Mouse (Mus musculus): ENCODE measurements around the gene Lix1.

The Lix1 gene

DNA sequence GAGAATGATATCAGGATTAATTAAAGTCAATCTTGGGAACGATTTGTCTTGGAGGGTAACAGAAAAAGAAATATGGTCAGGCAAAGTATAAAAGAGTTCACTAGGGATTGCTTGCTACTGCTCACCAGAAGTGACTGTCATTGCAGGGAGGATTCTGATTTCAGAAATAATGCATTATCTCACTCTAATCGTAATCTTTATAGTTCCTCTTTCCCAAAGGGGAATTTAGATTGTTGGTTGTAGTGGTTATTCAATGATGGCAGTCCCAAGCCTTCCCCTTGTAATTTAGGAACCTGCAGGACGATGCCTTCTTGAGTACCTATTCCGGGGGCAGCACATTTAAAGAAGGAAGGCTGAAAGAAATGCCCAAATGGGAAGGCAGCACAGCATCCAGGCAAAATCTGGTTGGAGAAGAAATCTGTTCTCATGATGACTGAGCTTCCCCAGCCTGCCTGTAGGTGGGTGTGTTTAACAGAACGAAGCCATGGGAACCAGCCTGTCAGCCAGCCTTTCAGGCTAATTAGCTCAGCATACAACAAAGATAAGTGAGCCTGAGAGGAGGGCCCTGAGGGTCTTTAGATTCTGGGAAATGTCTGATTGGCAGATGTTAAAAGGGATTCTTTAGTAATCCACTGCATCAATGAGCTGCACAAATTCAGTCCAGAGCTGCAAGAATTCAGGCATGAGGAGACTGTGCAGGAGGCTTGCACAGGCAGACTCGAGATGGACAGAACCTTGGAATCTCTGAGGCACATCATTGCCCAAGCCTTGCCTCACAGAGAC, at the start of gene Lix1:
TSS of gene Lix1 (plus strand) at position 451 of the 783 bp plus-strand sequence.
- DNase-seq (ENCODE audit: low read depth, low spot score): peak; percentile 85

DNA sequence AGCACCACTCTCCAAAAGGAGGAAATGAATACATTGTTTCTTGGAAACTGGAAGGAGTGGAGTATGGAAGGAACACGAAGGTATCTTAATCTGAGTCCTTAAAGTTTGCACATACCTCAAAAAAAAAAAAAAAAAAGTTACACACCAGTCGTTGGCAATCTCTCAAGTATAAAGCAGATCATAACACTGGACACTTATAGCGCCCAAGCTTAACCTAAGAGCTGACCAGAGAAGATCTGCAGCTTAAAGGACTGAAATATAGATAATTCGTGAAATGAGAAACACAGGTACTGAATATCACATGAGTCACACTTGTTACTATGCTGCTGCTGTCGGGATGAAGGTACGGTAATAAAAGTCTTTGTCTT, 28.9 kb upstream of the Lix1 start:
- DNase-seq (ENCODE audit: low read depth, low spot score): no peak

DNA sequence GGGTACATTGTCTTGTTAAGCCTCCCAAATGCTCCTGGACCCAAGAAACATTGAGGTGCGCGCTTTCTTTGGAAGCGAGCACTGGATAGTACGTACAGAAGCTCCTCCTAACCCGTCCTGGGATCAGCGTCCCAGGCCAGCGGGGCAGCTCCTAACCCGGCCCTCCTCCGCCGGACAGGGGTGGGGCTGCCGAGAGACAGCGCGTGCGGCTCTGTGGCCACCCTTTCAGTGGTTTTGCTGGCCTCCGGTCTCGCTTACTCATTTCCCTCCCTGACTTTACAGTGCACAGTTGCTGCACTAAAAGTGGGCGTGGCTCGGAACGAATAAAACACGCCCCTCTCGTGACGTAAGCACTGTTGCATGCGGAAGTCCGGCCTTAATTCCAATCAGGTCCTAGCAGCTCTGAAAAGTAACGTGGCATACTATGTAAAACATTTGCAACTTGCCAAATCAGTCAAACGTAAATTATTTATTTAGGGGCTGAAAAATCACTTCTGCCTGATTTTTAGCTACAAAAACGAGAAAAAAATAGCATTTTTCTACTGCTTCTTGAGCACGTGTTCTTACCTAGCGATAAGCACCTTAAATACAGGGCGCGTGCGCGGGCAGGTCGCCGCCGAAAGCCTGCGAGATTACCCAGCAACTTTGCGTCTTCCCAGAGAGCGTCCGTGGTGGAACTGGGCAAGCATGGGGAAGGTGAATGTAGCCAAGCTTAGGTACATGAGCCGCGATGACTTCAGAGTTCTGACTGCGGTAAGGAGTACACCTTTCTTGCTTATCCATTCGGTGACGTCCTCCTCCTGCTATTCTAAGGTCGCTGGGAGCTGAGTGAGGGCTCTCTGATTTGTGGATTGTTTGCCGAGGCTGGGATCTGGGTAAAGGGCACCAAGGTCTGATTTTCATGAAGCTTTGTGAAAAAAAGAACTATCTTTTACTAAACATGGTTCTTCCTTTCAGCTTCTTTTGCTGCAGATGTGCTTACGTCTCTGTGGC, 28.3 kb upstream of the Lix1 start, which contains the start of gene Riok2:
TSS of gene Riok2 (plus strand) at position 392 of the 993 bp plus-strand sequence.
- DNase-seq (ENCODE audit: low read depth, low spot score): peak; percentile 96

DNA sequence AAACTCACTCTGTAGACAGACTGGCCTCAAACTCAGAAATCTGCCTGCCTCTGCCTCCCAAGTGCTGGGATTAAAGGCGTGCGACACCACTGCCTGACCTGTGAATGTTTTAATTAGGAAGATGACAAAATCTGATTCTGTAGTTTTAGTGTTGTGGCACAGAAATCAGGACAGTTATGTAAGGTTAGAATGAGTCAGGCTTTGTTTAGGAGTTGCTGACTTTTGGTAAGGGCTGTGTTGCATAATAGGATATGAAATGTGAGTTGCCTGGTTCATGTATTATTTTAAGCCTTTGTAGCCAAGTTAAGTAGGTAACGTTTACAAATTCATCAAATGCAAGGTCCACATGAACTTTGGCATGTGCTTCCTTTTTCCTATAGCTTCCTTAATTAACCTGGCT, 26.9 kb upstream of the Lix1 start:
- no peak for DNase-seq (ENCODE audit: low read depth, low spot score)

DNA sequence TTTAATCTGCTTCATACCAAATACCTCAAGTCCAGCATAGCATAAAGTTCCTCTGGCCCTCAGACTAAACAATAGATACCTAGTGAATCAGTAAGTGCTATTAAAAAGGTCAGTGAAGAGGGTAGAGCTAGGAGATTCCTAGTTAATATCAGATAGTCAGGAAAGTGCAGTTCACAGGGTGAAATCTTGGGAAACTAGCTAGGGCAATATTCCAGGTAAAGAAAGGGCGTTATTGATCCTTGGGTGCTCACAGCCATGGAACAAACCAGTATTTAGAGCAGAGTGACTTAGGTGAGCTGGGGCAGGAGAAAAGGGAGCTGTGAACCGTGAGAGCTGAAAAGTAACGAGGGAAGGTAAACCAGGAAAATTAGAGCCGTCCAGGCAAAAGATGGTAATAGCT, 18.8 kb upstream of the Lix1 start:
- no peak for DNase-seq (ENCODE audit: low read depth, low spot score)

DNA sequence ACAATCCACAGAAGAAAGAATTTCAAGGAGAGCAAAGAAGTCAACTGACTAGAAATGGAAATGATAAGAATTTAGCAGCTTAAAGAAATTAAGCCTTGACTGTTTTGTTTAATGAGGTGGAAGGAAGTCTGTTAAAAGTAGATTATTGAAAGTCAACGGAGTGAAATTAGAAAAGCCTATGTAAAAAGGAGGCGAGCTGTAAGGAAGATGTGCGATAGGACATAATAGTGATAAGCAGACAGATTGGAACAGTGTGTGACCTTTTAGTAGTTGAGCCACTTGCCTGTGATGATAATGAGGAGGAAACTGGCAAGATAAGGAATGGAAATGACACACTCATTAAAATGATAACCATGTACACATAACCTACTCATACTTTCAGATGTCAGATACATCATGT, 18.0 kb upstream of the Lix1 start:
- no peak for DNase-seq (ENCODE audit: low read depth, low spot score)

DNA sequence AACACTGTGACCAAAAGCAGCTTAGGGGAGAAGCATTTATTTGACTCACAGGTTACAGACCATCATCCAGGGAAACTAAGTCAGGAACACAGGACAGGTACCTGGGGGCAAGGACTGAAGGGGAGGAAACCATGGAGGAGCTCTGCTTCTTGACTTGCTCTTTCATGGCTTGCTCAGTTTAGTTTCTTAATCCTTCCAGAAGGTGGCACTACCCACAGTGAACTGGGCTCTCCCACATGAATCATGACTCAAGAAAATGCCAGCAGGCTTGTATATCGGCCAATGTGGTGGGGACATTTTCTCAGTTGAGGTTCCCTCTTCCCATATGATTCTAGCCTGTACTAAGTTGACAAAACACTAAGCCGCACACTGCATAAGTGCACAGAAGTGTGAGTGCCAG, 16.4 kb upstream of the Lix1 start:
- no peak for DNase-seq (ENCODE audit: low read depth, low spot score)

DNA sequence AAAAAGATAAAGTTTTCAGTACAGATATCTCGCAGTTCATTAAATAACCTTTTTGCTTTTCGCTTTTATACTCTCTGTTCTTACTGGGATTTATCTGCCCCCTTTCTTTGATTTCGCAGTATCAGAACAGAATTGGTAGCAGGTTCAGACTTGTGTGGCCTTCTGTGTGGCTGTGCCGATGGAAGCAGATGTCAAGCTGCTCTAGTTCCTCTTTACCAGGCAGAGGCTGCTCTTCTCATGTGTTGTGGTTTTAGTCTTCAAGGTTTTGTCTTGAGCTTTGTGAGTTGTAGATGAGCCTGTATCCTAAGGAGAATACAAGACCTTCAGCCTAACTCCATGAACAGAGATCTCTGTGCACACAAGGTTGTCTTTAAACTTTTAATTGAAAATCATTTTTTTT, 10.6 kb upstream of the Lix1 start:
- no peak for DNase-seq (ENCODE audit: low read depth, low spot score)

DNA sequence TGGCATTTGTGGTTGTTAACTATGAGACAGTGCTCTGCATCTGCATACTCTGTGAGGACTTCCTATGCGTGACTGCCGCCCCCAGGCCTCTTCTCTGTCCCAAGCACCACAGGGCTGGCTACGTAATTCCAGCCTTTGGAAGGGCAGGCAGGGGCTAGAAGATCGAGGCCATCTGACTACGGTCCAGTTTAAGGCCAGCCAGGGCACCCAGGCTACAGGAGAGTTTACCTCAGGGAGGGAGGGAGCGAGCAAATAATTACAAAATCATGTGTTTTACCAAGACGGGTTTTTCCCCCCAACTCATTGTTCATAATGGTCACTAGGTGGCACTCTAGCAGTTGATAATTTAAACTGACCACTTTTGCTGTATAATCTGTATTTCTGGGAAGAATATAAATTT, 9.6 kb upstream of the Lix1 start:
- DNase-seq (ENCODE audit: low read depth, low spot score): no peak

DNA sequence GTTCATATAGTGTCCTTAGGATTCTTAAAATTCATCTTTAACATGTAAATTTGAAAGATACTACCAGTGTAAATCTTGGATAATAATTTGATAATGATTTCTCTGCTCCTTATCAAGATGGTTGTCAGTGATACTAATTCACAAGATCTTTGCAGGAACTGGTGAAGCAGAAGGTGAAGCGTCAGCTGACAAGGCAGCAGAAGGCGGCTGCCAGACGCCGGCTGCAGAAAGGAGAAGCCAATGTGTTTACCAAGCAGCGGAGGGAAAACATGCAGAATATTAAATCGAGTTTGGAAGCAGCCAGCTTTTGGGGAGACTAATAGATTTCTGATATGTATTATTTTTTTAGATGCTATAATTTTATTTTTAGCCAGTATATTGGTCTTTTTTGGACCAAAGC, 9.2 kb upstream of the Lix1 start:
- no peak for DNase-seq (ENCODE audit: low read depth, low spot score)

DNA sequence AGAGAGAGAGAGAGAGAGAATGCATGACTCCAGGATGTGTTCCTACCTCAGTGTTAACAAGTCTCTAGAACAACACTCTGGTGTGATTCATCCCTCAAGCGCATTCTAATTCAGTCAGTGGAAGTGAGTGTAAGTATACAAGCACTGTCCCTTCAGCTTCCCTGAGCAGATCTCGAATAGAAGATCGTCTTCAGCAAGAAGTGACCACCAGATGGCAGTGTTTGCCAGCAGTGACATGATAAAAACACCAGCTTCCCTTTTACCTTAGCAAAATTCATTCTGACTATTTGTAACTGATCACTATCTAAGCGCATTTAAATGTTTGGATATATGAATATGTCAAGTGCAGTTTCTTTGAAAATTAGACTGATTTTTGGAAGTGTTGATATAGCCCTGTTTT, 8.1 kb upstream of the Lix1 start:
- DNase-seq (ENCODE audit: low read depth, low spot score): peak; percentile 77

DNA sequence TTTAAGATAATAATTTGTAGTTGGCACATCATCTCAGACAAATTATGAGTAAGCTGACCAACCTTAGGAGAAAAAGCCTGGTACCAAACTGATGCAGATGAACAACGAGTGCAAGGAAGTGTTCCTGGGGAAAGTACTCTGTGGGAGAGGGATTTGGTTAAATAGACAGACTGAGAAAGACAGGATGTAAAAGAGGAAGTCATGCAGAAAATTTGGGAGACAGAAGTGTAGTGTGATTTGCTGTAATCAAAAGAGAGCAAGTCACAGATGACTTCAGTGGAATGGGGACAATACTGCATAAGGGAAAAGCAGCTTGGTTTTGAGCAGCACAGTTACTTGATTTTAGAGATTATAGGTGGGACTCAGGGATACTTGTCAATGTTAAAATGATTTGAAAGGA, 5.6 kb upstream of the Lix1 start:
- no peak for DNase-seq (ENCODE audit: low read depth, low spot score)

DNA sequence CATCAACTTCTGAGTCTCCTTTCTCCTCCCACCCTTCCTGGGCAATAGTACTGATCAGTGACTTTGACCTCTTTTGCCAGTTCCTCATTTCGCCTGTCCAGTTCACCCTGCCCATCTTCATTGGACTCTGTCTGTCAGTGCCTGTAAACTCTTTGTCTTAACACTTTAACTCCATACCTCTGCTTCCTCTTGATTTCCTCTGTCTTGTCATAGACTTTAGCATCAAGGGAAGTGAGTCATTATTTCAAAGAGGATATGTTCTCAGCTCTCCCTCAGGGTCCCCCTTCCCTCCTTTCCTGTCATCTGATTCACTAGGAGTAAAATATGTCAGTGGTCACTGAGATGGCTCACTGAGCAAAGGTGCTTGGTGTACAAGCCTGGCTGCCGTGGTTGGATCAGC, 3.8 kb upstream of the Lix1 start:
- no peak for DNase-seq (ENCODE audit: low read depth, low spot score)

DNA sequence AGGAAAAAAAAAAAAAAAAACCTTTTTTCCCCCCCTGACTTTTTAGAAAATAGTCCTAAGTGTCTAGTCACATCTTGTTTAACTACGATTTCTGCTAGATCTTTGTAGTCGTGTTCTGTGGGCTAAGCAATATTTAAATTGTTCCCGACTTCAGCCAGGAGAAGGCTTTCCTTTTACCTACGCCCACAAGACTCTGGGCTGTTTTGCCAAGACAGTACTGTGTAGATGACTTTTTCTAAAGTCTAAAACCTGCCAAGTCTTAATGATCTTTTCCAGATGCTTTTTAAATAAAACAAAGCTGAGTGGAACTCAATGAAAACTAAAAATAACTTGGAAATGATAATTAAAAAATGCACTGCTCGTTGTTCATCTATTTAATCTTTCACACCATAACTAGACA, 566 bp downstream of the Lix1 start:
- DNase-seq (ENCODE audit: low read depth, low spot score): no peak

DNA sequence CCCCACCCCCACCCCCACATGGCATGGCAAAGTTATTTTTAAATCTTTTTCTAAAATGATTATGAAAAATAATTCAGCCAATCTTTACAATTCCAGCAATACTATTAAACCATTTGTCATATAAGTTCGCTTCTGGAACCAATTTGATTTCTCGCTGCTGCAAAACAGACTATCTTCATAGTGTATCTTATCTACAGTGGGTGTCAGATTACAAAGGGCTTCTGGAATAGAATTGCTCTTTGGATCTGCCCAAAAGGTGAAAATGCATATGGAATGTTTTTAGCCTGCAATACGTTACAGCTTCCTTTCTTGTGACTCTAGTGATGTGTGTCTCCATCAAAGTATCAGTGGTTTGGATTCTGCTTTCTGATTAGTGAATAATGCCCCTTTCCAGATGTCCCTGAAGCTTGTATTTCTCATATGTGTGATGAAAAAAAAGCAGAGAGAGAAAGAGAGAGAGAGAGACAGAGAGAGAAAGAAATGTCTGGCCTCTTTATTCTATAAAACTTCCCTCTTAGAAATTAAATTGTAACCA, 1.2 kb downstream of the Lix1 start:
- no peak for DNase-seq (ENCODE audit: low read depth, low spot score)

DNA sequence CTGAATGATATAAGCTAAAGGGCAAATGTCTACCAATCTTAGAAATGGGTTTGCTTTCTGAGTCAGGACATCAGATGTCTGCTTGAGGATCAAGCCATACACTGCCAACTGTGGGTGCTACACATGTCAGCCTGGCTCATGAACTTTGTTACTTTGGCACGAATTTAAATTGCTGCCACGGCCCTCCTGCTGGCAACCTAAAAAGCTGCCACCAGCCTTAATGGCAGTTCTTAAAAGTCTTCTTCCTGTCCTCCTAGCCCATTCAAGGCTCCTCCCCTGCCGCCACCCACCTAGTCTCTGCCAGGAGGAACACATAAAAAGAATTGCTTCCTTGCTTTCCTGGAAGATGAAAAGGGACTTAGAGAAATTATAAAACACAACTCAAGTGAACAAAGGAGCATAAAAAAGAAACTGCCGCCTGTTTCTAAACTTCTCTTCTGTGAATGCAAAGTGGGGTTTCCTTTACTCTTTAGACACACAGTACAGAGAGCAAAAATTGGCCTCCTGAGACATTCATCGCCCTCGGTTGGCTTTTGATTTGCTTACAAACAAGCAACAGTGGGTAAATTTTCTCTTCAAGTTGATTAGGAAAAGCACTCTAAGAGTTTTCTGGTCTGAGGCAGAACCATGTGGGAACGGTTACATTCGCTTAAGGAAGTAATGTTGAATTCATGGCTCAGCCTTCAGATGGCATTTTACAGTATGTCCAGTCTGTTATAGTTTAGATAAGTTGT, 2.5 kb downstream of the Lix1 start:
- DNase-seq (ENCODE audit: low read depth, low spot score): no peak

DNA sequence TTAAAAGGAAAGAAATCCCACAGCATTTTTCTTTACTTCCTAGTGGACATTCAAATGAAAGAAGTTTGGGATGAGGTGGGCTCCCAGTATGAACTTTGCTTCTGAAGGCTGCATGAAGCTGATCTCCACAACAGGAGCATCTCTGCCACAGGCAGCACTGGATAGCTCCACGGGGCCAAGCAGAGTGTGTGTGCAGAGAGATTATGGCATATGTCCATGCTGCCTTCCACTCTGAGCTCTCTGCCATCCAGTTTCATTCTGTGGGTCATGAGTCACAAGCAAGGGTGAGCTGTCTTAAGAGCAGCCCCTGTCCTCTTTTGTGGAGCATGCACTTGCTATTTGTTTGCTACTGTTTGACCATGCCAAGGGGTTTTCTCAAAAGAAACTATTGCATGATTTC, 3.1 kb downstream of the Lix1 start:
- no peak for DNase-seq (ENCODE audit: low read depth, low spot score)

DNA sequence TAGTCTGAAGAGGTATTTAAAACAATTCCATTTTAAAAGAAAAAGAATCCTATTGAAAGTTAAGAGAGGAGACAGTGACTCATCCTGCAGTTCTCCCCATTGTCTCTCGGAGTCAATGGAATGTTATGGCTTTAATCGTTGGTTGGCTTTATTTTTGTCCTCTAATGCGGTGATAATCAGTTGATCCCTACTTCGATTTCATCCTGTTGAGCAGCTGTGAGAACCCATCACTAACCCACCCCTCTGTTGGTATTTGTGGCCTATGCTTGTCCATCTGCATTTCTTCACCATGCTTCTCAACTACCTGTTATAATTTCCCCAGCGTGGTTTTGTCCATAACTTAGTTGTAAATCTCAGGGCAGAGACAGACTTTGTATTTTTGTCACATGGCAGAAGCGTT, 5.7 kb downstream of the Lix1 start:
- DNase-seq (ENCODE audit: low read depth, low spot score): no peak

DNA sequence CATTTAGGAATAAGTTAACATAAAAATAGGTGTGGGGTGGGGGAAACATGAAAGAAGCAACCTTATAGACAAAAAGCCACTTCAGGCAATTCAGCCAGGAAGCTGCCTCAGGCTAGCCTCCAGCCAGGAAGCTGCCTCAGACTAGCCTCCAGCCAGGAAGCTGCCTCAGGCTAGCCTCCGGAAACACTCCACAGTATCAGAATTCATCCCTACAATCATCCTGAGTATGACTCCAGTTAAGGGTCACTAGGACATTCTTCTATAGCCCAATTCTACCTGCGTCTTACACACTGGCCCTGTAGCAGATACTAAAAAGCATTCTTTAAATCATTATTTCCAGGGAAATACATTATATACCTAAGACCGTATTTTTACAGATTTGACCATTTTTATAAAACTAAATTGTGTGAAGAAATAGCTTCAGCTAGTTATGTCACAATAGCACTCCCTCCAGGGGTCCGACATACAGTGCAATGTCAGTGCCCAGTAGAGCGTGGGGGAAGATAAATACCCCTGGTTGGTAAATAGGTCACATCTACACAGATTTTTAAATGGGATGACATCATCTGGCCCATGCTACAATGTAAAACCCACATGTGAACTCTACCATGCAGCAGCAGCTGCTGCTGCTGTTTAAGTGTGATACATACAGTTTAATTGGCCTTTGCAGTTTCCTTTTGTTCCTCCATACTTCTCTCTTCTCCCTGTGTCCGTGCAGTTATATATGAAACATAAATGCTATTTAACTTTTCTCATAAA, 6.4 kb downstream of the Lix1 start:
- no peak for DNase-seq (ENCODE audit: low read depth, low spot score)

DNA sequence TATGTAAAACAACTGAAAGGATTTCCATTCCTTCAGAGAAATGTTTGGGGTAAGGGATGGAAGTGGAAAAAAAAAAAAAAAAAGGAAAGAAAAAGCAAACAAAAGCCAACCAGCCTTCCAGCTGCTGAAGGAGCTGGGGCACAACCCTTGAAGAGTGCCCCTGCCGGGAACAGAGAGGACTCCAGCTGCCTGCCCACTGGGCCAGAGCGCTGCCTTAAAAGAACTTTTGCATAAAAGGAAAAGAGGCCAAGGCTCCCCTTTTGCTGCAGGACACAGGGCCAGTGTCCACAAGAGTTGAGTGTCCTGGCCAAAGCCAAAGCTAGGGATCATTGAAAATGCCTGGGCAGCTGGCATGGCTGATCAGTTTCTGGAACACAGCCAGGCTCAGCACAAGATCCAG, 7.1 kb downstream of the Lix1 start:
- DNase-seq (ENCODE audit: low read depth, low spot score): no peak

DNA sequence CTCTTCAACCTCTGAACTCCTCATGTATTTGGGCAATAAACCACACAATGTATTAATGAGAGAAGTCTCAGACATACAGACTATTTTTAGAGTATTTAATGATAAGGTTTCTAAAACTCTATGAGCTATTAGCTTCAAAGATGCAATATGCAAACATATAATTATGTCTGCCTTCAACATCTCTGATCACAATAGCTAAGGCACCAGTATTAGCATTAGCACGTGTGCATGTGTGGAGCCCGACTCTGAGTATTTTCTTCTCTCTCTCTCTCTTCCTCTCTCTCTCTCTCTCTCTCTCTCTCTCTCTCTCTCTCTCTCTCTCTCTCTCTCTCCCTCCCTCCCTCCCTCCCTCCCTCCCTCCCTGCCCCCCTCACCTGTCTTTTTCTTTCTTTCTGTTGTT, 9.0 kb downstream of the Lix1 start:
- DNase-seq (ENCODE audit: low read depth, low spot score): no peak
